Mouse (Mus musculus): Measurements from ENCODE around the gene Csrp1.

Gene Csrp1

DNA sequence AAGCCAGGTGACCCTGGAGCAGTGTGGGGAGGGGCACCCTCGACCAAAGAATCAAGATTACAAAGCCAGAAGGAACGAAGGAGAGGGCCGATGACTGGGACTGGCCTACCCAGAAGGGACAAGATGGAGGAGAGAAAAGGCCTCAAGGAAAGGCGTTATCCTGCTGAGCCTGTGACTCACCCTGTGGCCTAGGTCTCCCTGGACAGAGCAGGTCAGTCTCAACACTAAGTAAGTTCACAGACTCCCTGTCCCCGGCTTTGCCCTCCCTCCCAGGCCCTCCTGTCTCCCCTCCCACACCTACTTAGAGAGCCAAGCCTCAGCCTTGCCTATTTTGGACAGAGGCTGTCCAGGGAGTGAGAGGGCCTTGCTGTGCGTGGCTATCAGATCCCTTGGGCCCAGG, at the start of gene Csrp1:
Csrp1 (plus strand) TSS at position 79 of the 400 bp plus-strand sequence.
- DNase-seq (ENCODE audit: low read depth, low spot score), result no peak

DNA sequence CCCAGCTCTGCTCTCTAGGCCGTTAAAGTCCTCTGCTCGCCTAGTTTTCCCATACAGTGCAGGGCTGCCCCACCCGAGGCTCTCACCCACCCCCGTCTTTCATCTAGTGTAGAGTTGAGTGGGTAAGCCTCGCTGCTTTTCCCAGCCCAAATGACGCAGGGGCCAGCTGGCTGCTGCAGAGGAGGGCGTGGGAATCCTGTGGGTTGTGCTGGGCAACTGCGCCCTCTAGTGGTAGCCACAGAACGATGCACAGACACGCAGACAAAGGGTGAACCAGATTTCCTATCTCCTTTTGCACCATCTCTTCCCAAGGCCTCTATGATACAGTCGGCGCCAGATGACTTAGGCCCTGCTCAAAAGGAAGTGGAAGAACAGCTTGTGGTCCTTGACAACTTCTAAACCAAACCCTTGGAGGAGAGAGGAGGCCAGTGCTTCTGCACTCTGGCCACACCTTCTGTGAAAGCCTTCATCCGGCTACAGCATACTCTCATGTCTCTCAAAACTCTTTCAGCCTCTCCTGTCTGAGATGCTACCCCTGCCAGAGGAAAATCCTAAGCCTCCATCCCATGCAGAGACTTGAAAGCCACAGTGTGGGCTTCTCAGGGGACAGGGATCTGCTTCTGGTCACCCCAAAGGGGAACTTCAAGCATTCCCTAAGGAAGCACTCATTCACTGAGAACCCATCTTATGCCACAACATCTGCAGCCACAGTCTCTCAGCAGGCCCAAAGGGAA, 49.3 kb upstream of the Csrp1 start:
- DNase-seq (ENCODE audit: low read depth, low spot score), result peak; percentile 86

- peak; percentile 58 for DNase-seq (ENCODE audit: low read depth, low spot score)
Observed at GRCm38 (mm10) chr1:135671406-135671805, 48.5 kb upstream of the Csrp1 start.

DNA sequence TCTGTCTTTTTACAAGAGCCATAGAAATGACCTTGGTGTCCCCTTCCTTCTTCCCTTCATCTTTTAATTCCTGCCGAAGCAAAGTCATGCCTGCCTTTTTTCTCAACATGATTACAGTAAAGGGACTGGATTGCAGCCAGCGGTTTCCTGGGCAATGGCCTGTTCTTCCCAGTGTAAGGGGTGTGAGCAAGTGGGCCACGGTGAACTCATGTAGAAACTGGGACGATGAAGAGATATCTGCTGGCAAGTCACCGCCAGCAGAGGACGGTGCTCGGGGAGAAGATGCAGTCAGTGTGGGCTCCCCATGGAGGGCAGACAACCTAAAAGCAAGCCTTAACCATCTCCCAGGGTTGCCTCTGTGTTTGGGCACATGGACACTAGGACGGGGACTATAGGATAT, 47.9 kb upstream of the Csrp1 start:
- no peak for DNase-seq (ENCODE audit: low read depth, low spot score)

DNA sequence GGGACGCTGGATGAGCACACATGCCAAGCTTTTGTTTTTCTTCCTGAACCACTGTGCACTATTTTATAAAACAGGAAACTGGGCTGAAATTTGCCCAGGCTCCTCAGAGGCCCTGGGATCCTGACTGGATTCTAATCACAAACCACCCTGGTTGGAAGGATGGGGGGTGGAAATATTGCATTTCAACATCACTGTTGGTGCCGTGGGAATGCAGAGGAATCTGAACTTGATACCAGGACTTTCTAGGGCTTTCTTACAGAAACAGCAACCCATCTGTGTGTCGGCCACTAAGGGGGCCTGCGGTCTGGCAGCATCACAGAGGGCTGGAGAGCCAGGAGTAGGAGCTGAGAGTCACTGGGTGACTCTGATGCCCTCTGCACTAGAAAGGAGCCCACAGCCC, 47.5 kb upstream of the Csrp1 start:
- no peak for DNase-seq (ENCODE audit: low read depth, low spot score)

GRCm38 (mm10) chr1:135673423-135673822, 46.4 kb upstream of the Csrp1 start:
- DNase-seq (ENCODE audit: low read depth, low spot score), result no peak

- peak; percentile 96 for DNase-seq (ENCODE audit: low read depth, low spot score)
Observed at GRCm38 (mm10) chr1:135675449-135676129, 44.3 kb upstream of the Csrp1 start.

GRCm38 (mm10) chr1:135676247-135676646, 43.6 kb upstream of the Csrp1 start:
- peak; percentile 34 for DNase-seq (ENCODE audit: low read depth, low spot score)

DNA sequence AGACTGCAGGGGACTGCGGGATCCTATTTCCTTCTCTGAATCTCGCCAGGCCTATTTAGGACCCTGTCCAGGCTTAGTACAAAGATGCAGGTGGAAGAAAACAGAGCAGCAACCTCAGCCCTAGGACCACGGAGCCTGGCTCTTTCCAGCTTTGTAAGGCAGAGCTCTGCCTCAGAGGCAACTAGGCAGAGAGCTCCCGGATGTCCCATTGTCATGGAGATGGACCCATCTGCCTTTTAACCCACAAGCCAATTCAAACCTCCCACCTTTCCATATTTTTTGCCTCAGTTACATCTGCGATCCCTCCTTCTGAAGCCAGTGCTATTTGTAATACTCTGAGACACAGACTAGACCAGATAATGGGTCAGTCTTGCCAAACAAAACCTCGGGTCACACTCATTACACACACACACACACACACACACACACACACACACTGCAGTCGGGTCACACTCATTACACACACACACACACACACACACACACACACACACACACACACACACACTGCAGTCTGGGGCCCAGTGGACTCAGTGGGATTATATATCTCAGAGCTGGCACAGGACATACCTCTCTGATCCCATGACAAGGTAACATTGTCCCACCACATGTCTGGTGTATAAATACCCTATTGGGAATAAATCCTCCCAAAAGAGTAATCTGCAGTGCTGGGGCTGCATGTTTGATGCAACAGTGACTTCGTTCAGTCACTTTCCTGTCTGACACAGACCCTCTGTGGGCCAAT, 42.8 kb upstream of the Csrp1 start:
- peak; percentile 90 for DNase-seq (ENCODE audit: low read depth, low spot score)

- peak; percentile 35 for DNase-seq (ENCODE audit: low read depth, low spot score)
Observed at GRCm38 (mm10) chr1:135678145-135678544, 41.7 kb upstream of the Csrp1 start.

- DNase-seq (ENCODE audit: low read depth, low spot score), result no peak
Observed at GRCm38 (mm10) chr1:135680716-135681115, 39.1 kb upstream of the Csrp1 start.

DNA sequence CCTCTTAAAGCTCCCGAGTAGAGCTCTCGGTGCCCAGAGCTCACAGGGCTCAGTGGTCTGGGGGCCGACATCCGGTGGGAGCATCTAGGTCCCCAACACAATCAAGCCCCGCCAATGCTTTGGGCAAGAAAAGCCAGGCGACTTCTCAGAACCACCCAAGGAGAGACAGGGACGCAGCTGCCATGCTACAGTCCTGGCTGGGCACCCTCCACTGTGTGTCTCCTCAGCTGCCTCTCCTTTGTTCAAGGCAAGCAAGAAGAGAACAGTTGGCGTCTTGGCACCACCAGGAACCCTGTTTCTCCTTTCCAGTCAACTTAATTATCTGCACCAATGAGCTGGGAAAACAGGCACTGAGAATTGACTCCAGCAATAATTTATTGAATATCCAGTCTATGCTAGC, 38.7 kb upstream of the Csrp1 start:
- no peak for DNase-seq (ENCODE audit: low read depth, low spot score)

- DNase-seq (ENCODE audit: low read depth, low spot score), result no peak
Observed at GRCm38 (mm10) chr1:135684895-135685294, 35.0 kb upstream of the Csrp1 start.

DNA sequence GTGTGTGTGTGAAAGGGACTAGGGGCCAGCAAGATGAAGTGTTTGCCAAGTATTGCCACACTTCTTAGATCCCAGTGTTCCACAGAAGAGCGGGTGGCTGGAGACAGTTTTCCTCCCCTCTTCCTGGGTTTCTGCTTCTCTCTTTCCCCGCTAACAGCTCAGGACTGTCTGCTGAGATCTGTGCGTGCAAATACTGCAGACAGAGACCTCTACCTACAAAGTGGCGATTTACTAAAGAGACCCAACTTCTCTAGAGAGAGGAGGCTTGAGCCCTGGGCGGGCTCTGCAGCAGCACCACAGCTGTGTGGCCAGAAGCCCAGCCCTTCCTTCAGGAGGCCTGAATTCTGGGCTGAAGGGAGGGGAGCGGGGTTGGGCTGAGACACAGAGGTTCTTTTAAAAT, 34.5 kb upstream of the Csrp1 start:
- no peak for DNase-seq (ENCODE audit: low read depth, low spot score)

DNA sequence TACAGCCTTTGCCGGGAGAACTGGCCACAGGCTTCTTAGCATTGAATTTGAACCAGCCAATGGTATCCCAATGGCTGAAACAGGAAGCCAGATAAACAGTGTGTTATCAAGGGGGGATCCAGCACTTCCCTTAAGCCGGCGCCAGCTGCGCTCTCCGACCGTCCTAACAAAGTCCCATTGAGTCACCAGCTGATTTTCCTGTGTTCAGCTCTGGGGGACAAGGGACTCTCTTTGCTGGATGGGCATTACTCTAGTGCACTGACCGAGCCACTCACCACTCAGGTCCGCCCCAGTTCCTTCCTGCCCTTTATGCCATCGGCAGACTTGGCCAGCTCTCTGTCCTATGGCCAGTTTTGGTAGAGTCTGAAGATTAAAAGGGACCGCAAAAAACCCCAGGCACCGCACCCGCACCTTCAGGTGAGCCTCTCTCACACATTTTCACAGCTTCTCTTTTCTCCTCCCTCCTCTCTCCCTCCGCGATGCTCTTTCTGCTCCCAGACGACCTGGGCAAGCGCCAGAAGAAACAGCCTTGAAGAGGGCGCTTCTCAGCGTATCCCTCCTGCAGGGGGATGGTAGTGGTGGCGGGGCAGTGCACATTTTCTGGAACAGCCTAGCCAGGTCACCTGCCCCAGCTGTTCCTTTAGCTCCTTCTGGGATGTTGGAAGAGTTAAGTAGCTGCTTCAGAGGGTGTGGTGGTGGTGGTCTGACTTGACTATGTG, 32.9 kb upstream of the Csrp1 start:
- DNase-seq (ENCODE audit: low read depth, low spot score), result peak; percentile 77

GRCm38 (mm10) chr1:135687771-135688492, 31.9 kb upstream of the Csrp1 start:
- peak; percentile 69 for DNase-seq (ENCODE audit: low read depth, low spot score)

DNA sequence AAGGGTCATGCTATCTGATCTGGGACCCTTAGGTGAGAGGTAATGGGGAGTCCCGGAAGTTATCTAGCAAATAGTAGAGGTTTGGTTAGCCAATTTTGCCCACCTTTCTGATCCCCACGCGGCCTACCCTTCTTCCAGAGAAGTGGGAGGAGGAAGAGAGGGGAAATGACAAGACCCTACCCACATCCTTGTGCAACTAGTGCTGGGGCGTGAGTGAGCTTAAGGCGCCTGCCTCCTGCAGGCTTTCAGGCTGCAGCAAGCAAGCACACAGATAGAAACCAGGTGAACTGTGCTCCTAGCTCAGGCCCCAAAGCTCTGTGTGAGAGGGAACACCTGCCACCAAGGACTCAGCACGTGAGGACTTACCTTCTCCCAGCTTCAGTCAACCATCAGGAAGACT, 31.2 kb upstream of the Csrp1 start:
- DNase-seq (ENCODE audit: low read depth, low spot score), result peak; percentile 24

DNA sequence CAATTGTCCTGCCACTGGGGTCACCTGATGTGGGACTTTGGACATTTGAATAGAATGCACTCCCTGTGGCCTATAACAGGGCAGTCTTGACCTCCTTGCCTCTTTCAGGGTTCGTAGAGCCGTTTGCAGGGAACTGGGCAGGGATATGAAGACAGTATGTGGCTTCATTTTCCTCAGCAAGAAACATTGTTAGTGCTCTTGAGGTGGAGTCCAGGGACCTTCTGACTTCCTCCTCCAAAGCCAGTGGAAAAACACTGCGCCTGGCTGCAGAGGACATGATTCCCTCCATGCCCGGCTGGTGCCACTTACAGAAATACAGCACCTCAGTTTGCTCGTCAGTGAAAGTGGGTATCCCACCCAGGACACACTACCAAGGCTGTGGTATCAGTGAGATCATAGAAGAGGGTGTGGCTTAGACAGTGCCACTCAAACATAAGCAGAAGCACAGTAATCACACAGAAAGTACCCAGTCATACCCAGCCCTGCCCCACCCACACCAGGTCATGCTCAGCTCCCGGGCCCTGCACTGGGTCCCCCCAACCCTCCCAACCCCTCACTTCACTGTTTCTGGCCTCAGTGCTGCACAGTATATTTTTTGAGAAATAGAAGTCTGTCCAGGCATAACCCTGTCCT, 29.0 kb upstream of the Csrp1 start:
- no peak for DNase-seq (ENCODE audit: low read depth, low spot score)

GRCm38 (mm10) chr1:135691417-135691815, 28.4 kb upstream of the Csrp1 start:
- no peak for DNase-seq (ENCODE audit: low read depth, low spot score)

GRCm38 (mm10) chr1:135694181-135694580, 25.7 kb upstream of the Csrp1 start:
- DNase-seq (ENCODE audit: low read depth, low spot score), result no peak

DNA sequence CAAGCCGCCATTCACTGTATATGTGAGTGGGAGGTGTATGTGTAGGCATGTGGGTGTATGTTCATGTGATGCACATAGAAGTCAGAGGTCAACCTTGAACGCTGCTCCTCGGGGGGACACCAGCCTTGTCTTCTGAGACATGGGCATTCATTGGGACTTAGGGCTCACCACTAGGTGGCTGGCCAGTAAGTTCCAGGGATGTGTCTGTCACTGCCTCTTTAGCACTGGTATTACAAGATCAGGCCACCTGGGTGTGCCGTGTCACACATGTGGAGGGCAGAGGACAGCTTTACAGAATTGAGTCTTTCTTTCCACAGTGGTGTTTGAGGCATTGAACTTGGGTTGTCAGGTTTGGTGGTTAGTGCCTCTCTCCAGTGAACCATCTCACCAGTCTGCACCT, 22.4 kb upstream of the Csrp1 start:
- peak; percentile 35 for DNase-seq (ENCODE audit: low read depth, low spot score)
